Mouse (Mus musculus) E14TG2a.4 (cell line): Measurements from ENCODE around the gene Sla2.

ENCODE experiments used
- CTCF ChIP-seq: conservative IDR thresholded peaks from 2 replicates; pipeline ENCODE4 v1.5.1; 2014; ENCODE audit warnings: low read length
- NANOG ChIP-seq: IDR thresholded peaks from 2 replicates; pipeline ENCODE4 v1.6.1; 2014; ENCODE audit warnings: borderline replicate concordance, low read length, mixed read lengths
- POU5F1 ChIP-seq: IDR thresholded peaks from 2 replicates; pipeline ENCODE4 v1.6.1; 2014; ENCODE audit warnings: low read length, borderline replicate concordance

DNA sequence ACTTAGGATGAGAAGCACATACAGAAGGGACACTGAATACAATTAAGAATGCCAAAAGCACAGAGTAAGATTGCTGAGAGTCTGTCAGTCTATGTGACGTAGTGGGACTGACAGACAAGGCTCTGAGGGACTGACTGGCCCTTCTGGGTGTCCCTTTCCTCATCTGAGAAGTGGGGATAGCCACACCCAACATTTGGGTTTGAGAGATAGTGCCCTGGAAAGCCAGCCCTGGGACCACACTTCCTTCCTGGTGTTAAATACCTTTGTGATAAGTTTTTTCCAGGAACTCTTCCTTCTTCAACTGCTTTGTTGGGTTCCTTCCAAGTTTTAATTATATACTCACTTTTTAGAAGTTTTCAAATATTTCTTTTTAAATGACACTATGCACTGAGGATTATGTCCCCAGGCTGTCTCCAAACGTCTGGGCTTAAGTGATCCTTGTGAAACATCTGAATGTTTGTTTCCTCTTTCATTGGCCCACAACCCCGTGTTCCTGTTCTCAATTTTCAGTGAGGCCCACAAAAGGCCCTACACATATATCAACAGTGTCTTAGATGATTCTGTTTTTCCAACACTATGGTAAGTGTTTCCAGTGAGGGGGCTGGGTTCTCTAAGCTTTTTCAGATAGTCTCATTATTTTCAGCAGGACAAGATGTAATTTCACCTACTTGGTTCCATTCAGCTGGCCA, 37.4 kb upstream of the Sla2 start:
- TF ChIP-seq CTCF (no peak), NANOG (no peak), POU5F1 (no peak)
